Mouse (Mus musculus) thymus, postnatal 25 days (tissue): ENCODE results near the gene Pisd.

ENCODE experiments used
- DNase-seq: peaks from one replicate; pipeline ENCODE4 v3.0.0; 2022

Pisd gene

GRCm38 (mm10) chr5:32706226-32706780, 79.1 kb downstream of the Pisd start:
- no peak for DNase-seq

- no peak for DNase-seq
These were observed 88.1 kb downstream of the Pisd start for GRCm38 (mm10) chr5:32697208-32697867.

GRCm38 (mm10) chr5:32693411-32693810, 92.0 kb downstream of the Pisd start:
- no peak for DNase-seq
